Mouse (Mus musculus) spleen, adult 2 months (tissue): Measurements from ENCODE around the gene Krtcap2. TPM values are rescaled to one million over a fixed set of nuclear protein-coding genes. Genes with fewer than 3 reads are reported as not detected.

Source experiments
- DNase-seq, 2 experiments: peaks; one replicate each; pipeline versions ENCODE4 v3.0.0 to v3.0.0-alpha.2; 2012 to 2021; ENCODE audit warnings: low spot score in 2 of 2, low read depth in 1 of 2
- H3K27ac ChIP-seq: fragments of 200-500 bp; 2 replicates; pipeline ENCODE4 v1.5.1; 2012; ENCODE audit warnings: low read length, inconsistent platforms; ENCODE audit not compliant: insufficient read depth
- H3K27me3 ChIP-seq: fragments of 200-500 bp; 2 replicates; pipeline ENCODE4 v1.6.1; 2012; ENCODE audit warnings: mild to moderate bottlenecking, moderate library complexity, low read length, inconsistent platforms; ENCODE audit not compliant: control insufficient read depth, insufficient read depth
- H3K36me3 ChIP-seq: fragments of 200-500 bp; 2 replicates; pipeline ENCODE4 v1.6.1; 2012; ENCODE audit warnings: mild to moderate bottlenecking, low read length, inconsistent platforms; ENCODE audit not compliant: control insufficient read depth, insufficient read depth
- H3K4me1 ChIP-seq: fragments of 200-500 bp; 2 replicates; pipeline ENCODE4 v1.6.1; 2011; ENCODE audit warnings: inconsistent platforms; ENCODE audit not compliant: control insufficient read depth, insufficient read depth, insufficient read length
- H3K4me3 ChIP-seq: fragments of 200-500 bp; 2 replicates; pipeline ENCODE4 v1.5.1; 2011; ENCODE audit warnings: mild to moderate bottlenecking, inconsistent platforms; ENCODE audit not compliant: insufficient read depth, insufficient read length; ENCODE audit errors: extremely low read depth
- CTCF ChIP-seq: fragments of 200-500 bp; IDR thresholded peaks from 2 replicates; pipeline ENCODE4 v1.5.1; 2011; ENCODE audit warnings: mild to moderate bottlenecking, inconsistent platforms; ENCODE audit not compliant: insufficient read depth, insufficient read length, insufficient replicate concordance; ENCODE audit errors: extremely low read depth
- POLR2A ChIP-seq: fragments of 200-500 bp; IDR thresholded peaks from 2 replicates; pipeline ENCODE4 v1.6.1; 2011; ENCODE audit warnings: low read depth, low read length, inconsistent platforms
- WGBS: fragments of 180-500 bp; shearing (Covaris S2); methylation state at CpG from one replicate; pipeline ENCODE4 v1.1.7; 2018; 5-methylcytosine and 5-hydroxymethylcytosine counted together
- polyA plus RNA-seq: library from polyadenylated mRNA; depleted of rRNA; stranded (reverse); fragments of >200 nt; gene quantifications from 2 replicates; pipeline ENCODE4 v1.2.3, GENCODE M21; 2012

Krtcap2 gene
- polyA plus RNA-seq, 1 experiment = 93.5 TPM

- Histone ChIP-seq H3K27me3 (peaks cover 8% of the 10 kb centered on the region; the same call in 1 of the 2 replicates), H3K27ac (no peak overlapping the region), H3K4me3 (peak overlapping the region; percentile 35; the same call in 1 of the 2 replicates), H3K4me1 (peaks cover 15% of the 10 kb centered on the region; the same call in 1 of the 2 replicates), H3K36me3 (no peaks in the 10 kb centered on the region)
- 5% methylated on average over 41 of the region's 41 CpGs for WGBS
- peak in 1 of 2 experiments; percentile 33 for DNase-seq
- TF ChIP-seq POLR2A = no peak
- no peak for TF ChIP-seq CTCF
Observed at GRCm38 (mm10) chr3:89227307-89228179, 18.2 kb upstream of the Krtcap2 start.

DNA sequence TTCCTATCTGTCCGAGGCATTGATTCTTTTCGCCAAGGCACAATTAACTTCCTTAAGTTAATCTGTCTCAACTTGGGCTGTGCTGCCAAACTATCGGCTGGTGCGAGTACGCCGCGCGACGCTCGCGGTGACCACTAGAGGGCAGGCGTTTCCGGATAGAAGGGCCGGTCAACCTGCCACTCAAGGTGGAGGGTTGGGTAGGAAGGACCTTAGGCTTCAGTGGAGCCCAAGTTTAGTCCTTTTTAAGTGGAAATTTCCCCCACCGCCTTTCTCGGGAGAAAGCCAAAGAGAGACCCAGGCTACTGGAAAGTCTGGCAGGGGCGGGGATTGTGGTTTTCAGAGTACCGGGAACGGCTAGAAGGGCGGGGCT lies 17.6 kb upstream of the Krtcap2 start:
- Histone ChIP-seq H3K4me3 (peak overlapping the region; percentile 56), H3K36me3 (no peaks in the 10 kb centered on the region), H3K4me1 (peaks cover 17% of the 10 kb centered on the region; the same call in 1 of the 2 replicates), H3K27me3 (peaks cover 8% of the 10 kb centered on the region; the same call in 1 of the 2 replicates), H3K27ac (no peak overlapping the region)
- WGBS = under 1% methylated on average over 18 of the region's 20 CpGs
- TF ChIP-seq POLR2A (no peak), CTCF (peak; percentile 93)
- DNase-seq = peak; percentile 58 to 87

GRCm38 (mm10) chr3:89228836-89229235 lies 16.9 kb upstream of the Krtcap2 start, which contains the start of gene Muc1:
Gene Muc1 (plus strand): TSS chr3:89229057.
- DNase-seq = no peak
- peaks cover 8% of the 10 kb centered on the region; the same call in 1 of the 2 replicates for H3K27me3 ChIP-seq
- H3K4me3 ChIP-seq = peak within 1 kb of the TSS; percentile 56
- peaks cover 23% of the 10 kb centered on the region; the same call in 1 of the 2 replicates for H3K4me1 ChIP-seq
- TF ChIP-seq CTCF = no peak
- no peak for TF ChIP-seq POLR2A
- 68% methylated on average over 10 of the region's 10 CpGs for WGBS
- H3K27ac ChIP-seq = no peak within 1 kb of the TSS
- no peaks in the 10 kb centered on the region for H3K36me3 ChIP-seq

- H3K27me3 ChIP-seq = peaks cover 8% of the 10 kb centered on the region; the same call in 1 of the 2 replicates
- DNase-seq = no peak
- TF ChIP-seq POLR2A = no peak
- TF ChIP-seq CTCF = no peak
- 87% methylated on average over 4 of the region's 4 CpGs for WGBS
- no peak overlapping the region for H3K4me3 ChIP-seq
- no peaks in the 10 kb centered on the region for H3K36me3 ChIP-seq
- H3K4me1 ChIP-seq = peaks cover 28% of the 10 kb centered on the region
- no peak overlapping the region for H3K27ac ChIP-seq
Observed at GRCm38 (mm10) chr3:89229276-89229675, 16.5 kb upstream of the Krtcap2 start.

DNA sequence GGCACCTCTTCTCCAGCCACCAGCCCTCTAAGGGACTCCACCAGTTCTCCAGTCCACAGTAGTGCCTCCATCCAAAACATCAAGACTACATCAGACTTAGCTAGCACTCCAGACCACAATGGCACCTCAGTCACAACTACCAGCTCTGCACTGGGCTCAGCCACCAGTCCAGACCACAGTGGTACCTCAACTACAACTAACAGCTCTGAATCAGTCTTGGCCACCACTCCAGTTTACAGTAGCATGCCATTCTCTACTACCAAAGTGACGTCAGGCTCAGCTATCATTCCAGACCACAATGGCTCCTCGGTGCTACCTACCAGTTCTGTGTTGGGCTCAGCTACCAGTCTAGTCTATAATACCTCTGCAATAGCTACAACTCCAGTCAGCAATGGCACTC lies 15.2 kb upstream of the Krtcap2 start:
- Histone ChIP-seq H3K36me3 (no peaks in the 10 kb centered on the region), H3K27ac (no peak overlapping the region), H3K27me3 (peaks cover 8% of the 10 kb centered on the region; the same call in 1 of the 2 replicates), H3K4me1 (peaks cover 35% of the 10 kb centered on the region), H3K4me3 (no peak overlapping the region)
- 83% methylated on average over 2 of the region's 2 CpGs for WGBS
- no peak for DNase-seq
- TF ChIP-seq CTCF (no peak), POLR2A (no peak)

DNA sequence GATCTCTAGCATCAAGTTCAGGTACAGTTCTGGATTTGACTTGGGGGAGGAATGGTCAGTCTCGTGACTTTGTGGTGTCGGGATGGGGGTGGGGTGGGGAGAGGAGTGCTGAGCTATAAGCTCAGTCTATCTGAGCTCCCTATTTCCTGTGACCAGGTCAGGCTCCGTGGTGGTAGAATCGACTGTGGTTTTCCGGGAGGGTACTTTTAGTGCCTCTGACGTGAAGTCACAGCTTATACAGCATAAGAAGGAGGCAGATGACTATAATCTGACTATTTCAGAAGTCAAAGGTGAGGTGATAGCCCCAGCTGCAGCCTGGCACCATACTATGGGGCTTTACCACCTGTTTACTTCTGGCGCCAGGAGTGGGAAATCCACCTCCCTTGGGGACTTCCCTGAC lies 14.4 kb upstream of the Krtcap2 start:
- Histone ChIP-seq H3K27me3 (peaks cover 8% of the 10 kb centered on the region; the same call in 1 of the 2 replicates), H3K36me3 (no peaks in the 10 kb centered on the region), H3K4me1 (peaks cover 35% of the 10 kb centered on the region), H3K4me3 (no peak overlapping the region), H3K27ac (no peak overlapping the region)
- no peak for TF ChIP-seq POLR2A
- no peak for TF ChIP-seq CTCF
- WGBS = 25% methylated on average over 7 of the region's 7 CpGs
- DNase-seq = no peak

GRCm38 (mm10) chr3:89231772-89232275 lies 13.9 kb upstream of the Krtcap2 start:
- H3K27me3 ChIP-seq = peaks cover 5% of the 10 kb centered on the region; the same call in 1 of the 2 replicates
- no peak for DNase-seq
- no peak overlapping the region for H3K4me3 ChIP-seq
- no peak overlapping the region for H3K27ac ChIP-seq
- TF ChIP-seq POLR2A = no peak
- TF ChIP-seq CTCF = no peak
- H3K36me3 ChIP-seq = no peaks in the 10 kb centered on the region
- WGBS = 69% methylated on average over 16 of the region's 16 CpGs
- peaks cover 35% of the 10 kb centered on the region for H3K4me1 ChIP-seq
